Mouse (Mus musculus): ENCODE data around the gene D16Ertd472e.

DNA sequence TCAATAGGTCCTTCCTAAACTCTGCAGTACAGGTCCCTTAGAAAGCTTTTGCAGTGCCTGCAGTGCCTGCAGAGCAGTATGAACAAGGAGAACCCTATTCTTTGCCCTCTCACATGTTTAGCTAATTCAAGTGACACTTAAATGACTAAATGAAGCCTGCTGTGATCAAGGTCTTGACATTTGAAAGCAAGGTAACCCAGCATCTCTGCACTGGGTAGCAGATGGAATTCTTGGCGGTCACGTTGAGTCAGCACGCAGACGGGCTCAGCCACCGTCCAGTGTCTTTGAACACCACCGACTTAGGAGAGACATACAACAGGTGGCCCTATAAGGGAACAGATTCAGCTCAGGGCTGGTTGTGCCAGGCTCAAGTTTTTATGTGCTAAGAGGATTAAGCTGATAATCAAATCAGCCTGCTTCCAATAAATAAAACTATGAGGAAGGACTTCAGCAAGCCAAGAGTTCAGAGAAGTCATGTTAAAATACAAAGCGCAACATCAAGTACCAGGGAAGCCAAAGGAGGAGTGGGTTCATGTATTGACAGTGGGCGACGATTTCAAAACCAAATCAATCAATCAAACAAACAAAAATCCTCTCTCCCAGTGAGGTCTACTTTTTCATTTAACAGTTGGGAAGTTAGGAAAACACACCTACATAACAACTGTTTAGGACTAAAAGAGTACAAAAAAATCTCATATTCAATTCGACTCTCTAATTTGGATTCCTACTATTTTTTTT, 21.4 kb downstream of the D16Ertd472e start:
- no peak for TF ChIP-seq CTCF (IDR thresholded peaks at IDR 0.05; ENCODE audit: control insufficient read depth, insufficient read depth, insufficient replicate concordance, low read depth, low read length)
- no peak for TF ChIP-seq POLR2A (IDR thresholded peaks at IDR 0.05; ENCODE audit: control insufficient read depth, low read depth, low read length)
